Mouse (Mus musculus): Measurements from ENCODE around the gene Tppp2.
"Not testable (repeated sequence)": the region's sequence is repeated elsewhere in the genome, so short reads cannot be mapped to it uniquely, and the experiment has no call there.

Tppp2 gene

GRCm38 (mm10) chr14:51911301-51911700 is 6.9 kb upstream of the Tppp2 start:
- no peak for DNase-seq (ENCODE audit: low spot score in 2 of 2)

GRCm38 (mm10) chr14:51912391-51913061 is 5.7 kb upstream of the Tppp2 start:
- DNase-seq (ENCODE audit: low spot score in 2 of 2): no peak

GRCm38 (mm10) chr14:51913062-51913959 is 4.9 kb upstream of the Tppp2 start:
- DNase-seq (ENCODE audit: low spot score in 2 of 2): peak; percentile 84 to 91

GRCm38 (mm10) chr14:51913960-51914762 is 4.1 kb upstream of the Tppp2 start, which contains the start of gene Ndrg2:
Gene Ndrg2, minus strand, starts transcription at chr14:51914158.
- DNase-seq (ENCODE audit: low spot score in 2 of 2): peak; percentile 65 to 81

GRCm38 (mm10) chr14:51915030-51915429 is 3.2 kb upstream of the Tppp2 start:
- DNase-seq (ENCODE audit: low spot score in 2 of 2): no peak

- no peak for DNase-seq (ENCODE audit: low spot score in 2 of 2)
Measured at GRCm38 (mm10) chr14:51916539-51916938, 1.7 kb upstream of the Tppp2 start.

GRCm38 (mm10) chr14:51918966-51919365 is 741 bp downstream of the Tppp2 start:
- no peak for DNase-seq (ENCODE audit: low spot score in 2 of 2)

- peak in 1 of 2 experiments; percentile 54 for DNase-seq (ENCODE audit: low spot score in 2 of 2)
Measured at GRCm38 (mm10) chr14:51921759-51922570, 3.7 kb downstream of the Tppp2 start.

GRCm38 (mm10) chr14:51922571-51922865 is 4.3 kb downstream of the Tppp2 start, which contains the start of gene Rnase13:
Gene Rnase13, minus strand, starts transcription at chr14:51922773.
- no peak for DNase-seq (ENCODE audit: low spot score in 2 of 2)

- no peak for DNase-seq (ENCODE audit: low spot score in 2 of 2)
Measured at GRCm38 (mm10) chr14:51922910-51923309, 4.7 kb downstream of the Tppp2 start.

- DNase-seq (ENCODE audit: low spot score in 2 of 2): peak in 1 of 2 experiments; percentile 61
Measured at GRCm38 (mm10) chr14:51923492-51923891, 5.3 kb downstream of the Tppp2 start.

- not testable (repeated sequence) for DNase-seq (ENCODE audit: low spot score in 2 of 2)
Measured at GRCm38 (mm10) chr14:51926930-51927329, 8.7 kb downstream of the Tppp2 start.

GRCm38 (mm10) chr14:51929309-51929943 is 11.2 kb downstream of the Tppp2 start:
- peak in 1 of 2 experiments; percentile 66 for DNase-seq (ENCODE audit: low spot score in 2 of 2)

GRCm38 (mm10) chr14:51929968-51930367 is 11.7 kb downstream of the Tppp2 start:
- no peak for DNase-seq (ENCODE audit: low spot score in 2 of 2)

GRCm38 (mm10) chr14:51930824-51931223 is 12.6 kb downstream of the Tppp2 start:
- DNase-seq (ENCODE audit: low spot score in 2 of 2): peak in 1 of 2 experiments; percentile 64

- no peak for DNase-seq (ENCODE audit: low spot score in 2 of 2)
Measured at GRCm38 (mm10) chr14:51932092-51933020, 14.1 kb downstream of the Tppp2 start.

- no peak for DNase-seq (ENCODE audit: low spot score in 2 of 2)
Measured at GRCm38 (mm10) chr14:51939005-51939404, 20.8 kb downstream of the Tppp2 start.

GRCm38 (mm10) chr14:51940944-51941560 is 22.8 kb downstream of the Tppp2 start:
- DNase-seq (ENCODE audit: low spot score in 2 of 2): peak in 1 of 2 experiments; percentile 44

- DNase-seq (ENCODE audit: low spot score in 2 of 2): no peak
Measured at GRCm38 (mm10) chr14:51941577-51941976, 23.4 kb downstream of the Tppp2 start.
